Mouse (Mus musculus): ENCODE measurements at regions not wholly inside any gene's neighbourhood (a gene's known extent, or its start where the extent isn't known, plus 50 kb on each side); places are given as distances from the start of the nearest gene placed in this dataset.

DNA sequence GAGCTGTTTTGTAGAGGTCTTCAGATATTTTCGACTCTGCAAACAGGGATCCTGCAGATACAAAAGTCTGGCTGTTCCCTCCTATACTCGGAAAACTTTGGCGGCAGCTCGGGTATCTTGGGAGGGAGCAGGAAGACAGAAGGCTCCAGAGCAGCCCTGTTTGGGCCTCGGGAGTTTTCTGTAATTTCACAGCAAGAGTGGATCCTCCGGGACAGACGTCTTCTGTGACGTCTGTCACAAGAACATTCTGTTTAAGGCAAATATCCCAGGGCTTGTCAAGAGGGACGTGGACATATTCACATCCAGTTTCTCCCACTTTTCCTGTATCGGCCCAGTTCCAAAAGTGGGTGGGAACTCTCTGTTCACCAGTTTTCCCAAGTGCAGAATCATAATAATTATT is 60.9 kb upstream of the Slc45a1 start:
- TF ChIP-seq CTCF (IDR thresholded peaks at IDR 0.05; ENCODE audit: low read depth, low read length) (no peak), GATA2 (IDR thresholded peaks at IDR 0.05; ENCODE audit: borderline replicate concordance, low read depth, low read length) (no peak), GATA1 (IDR thresholded peaks at IDR 0.05; ENCODE audit: borderline replicate concordance, low read length) (no peak)
